Mouse (Mus musculus): ENCODE measurements around the gene Ccdc187.

The Ccdc187 gene

GRCm38 (mm10) chr2:26273611-26274010 is 20.7 kb downstream of the Ccdc187 start:
- DNase-seq: peak; percentile 80

GRCm38 (mm10) chr2:26268216-26268615 is 26.1 kb downstream of the Ccdc187 start:
- DNase-seq: no peak

- DNase-seq: no peak
Measured at GRCm38 (mm10) chr2:26266066-26266742, 28.2 kb downstream of the Ccdc187 start.

GRCm38 (mm10) chr2:26265095-26265494 is 29.3 kb downstream of the Ccdc187 start:
- no peak for DNase-seq

- no peak for DNase-seq
Measured at GRCm38 (mm10) chr2:26264646-26265045, 29.7 kb downstream of the Ccdc187 start.

GRCm38 (mm10) chr2:26257315-26258096 is 36.9 kb downstream of the Ccdc187 start:
- no peak for DNase-seq

GRCm38 (mm10) chr2:26254816-26255215 is 39.5 kb downstream of the Ccdc187 start:
- no peak for DNase-seq

GRCm38 (mm10) chr2:26252514-26253206 is 41.7 kb downstream of the Ccdc187 start:
- no peak for DNase-seq

- DNase-seq: no peak
Measured at GRCm38 (mm10) chr2:26247531-26247930, 46.8 kb downstream of the Ccdc187 start.

- no peak for DNase-seq
Measured at GRCm38 (mm10) chr2:26240841-26241240, 53.5 kb downstream of the Ccdc187 start.

GRCm38 (mm10) chr2:26240330-26240729 is 54.0 kb downstream of the Ccdc187 start:
- DNase-seq: peak; percentile 9

GRCm38 (mm10) chr2:26237290-26237782 is 57.0 kb downstream of the Ccdc187 start, which contains the start of gene Qsox2:
Gene Qsox2 (minus strand): TSS chr2:26237525.
- peak; percentile 97 for DNase-seq

GRCm38 (mm10) chr2:26236681-26237289 is 57.6 kb downstream of the Ccdc187 start:
- no peak for DNase-seq

GRCm38 (mm10) chr2:26234771-26235170 is 59.6 kb downstream of the Ccdc187 start:
- DNase-seq: no peak

- DNase-seq: no peak
Measured at GRCm38 (mm10) chr2:26234253-26234652, 60.1 kb downstream of the Ccdc187 start.

- DNase-seq: no peak
Measured at GRCm38 (mm10) chr2:26231366-26231765, 63.0 kb downstream of the Ccdc187 start.

GRCm38 (mm10) chr2:26230253-26230652 is 64.1 kb downstream of the Ccdc187 start:
- DNase-seq: no peak

- peak; percentile 89 for DNase-seq
Measured at GRCm38 (mm10) chr2:26227788-26228187, 66.6 kb downstream of the Ccdc187 start.

GRCm38 (mm10) chr2:26225242-26225641 is 69.1 kb downstream of the Ccdc187 start:
- no peak for DNase-seq

- no peak for DNase-seq
Measured at GRCm38 (mm10) chr2:26223961-26224360, 70.4 kb downstream of the Ccdc187 start.

- DNase-seq: no peak
Measured at GRCm38 (mm10) chr2:26214526-26214925, 79.8 kb downstream of the Ccdc187 start.

- DNase-seq: no peak
Measured at GRCm38 (mm10) chr2:26209566-26209965, 84.8 kb downstream of the Ccdc187 start.

All from embryo, embryonic 11 days (tissue).